Mouse (Mus musculus) inflammation-experienced regulatory T-cells, adult 16 weeks (primary cell): Measurements from ENCODE around the gene Dctd. TPM values are rescaled to one million over a fixed set of nuclear protein-coding genes. Genes with fewer than 3 reads are reported as not detected.

Experiments used
- polyA plus RNA-seq: library from polyadenylated mRNA; unstranded; fragments of 100-300 nt; shearing (Covaris generic); gene quantifications from one replicate; pipeline ENCODE4 v1.2.1, GENCODE M21; 2017

The Dctd gene
- 9.2 TPM for polyA plus RNA-seq

DNA sequence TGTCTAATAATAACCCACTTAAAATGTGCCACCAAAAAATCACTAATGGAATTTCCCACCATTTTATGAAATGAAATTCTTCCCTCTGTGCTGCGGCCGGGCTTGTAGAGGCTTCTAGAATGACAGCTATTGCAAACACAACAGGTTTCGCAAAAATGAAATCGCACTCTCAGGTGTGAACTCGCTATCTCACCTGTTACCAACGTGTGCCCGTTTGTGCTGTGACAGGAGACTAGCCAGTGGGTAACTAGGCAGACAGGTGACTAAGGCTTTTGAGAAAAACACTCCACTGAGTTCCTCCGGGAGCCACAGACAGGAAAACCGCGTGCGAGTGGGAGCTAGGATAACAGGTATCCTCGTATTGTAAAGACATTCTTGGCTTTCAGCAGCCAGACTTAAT is at the start of gene Dctd:
TSS of gene Dctd (plus strand) at position 301 of the 400 bp plus-strand sequence.

Other genes starting within 250 kb of the Dctd start
- gene Wwc2, start 108.2 kb upstream of the Dctd start, polyA plus RNA-seq = 0.07 TPM